Mouse (Mus musculus) myocyte (in vitro differentiated cells): ENCODE results near the gene Plxnb1. TPM values are rescaled to one million over a fixed set of nuclear protein-coding genes. Genes with fewer than 3 reads are reported as not detected.

Experiments used
- H3K27me3 ChIP-seq: one replicate; pipeline ENCODE4 v1.6.1; 2011; ENCODE audit not compliant: control insufficient read depth, insufficient read depth, insufficient read length
- H3K36me3 ChIP-seq: one replicate; pipeline ENCODE4 v1.6.1; 2011; ENCODE audit not compliant: control insufficient read depth, insufficient read depth
- H3K4me2 ChIP-seq: one replicate; pipeline ENCODE4 v1.6.1; 2011; ENCODE audit warnings: low read depth, control low read depth
- H3K4me3 ChIP-seq: one replicate; pipeline ENCODE4 v1.5.1; 2011; ENCODE audit warnings: mild to moderate bottlenecking, control low read depth, moderate library complexity
- H3K79me2 ChIP-seq: one replicate; pipeline ENCODE4 v1.6.1; 2011; ENCODE audit not compliant: control insufficient read depth, insufficient read depth
- H3ac ChIP-seq: one replicate; pipeline ENCODE4 v1.6.1; 2011; ENCODE audit not compliant: control insufficient read depth, insufficient read length
- CEBPB ChIP-seq: IDR thresholded peaks from 2 replicates; pipeline ENCODE4 v1.6.1; 2011; ENCODE audit warnings: mild to moderate bottlenecking, moderate library complexity; ENCODE audit not compliant: poor library complexity, insufficient read depth, severe bottlenecking
- E2F4 ChIP-seq: IDR thresholded peaks from one replicate; pipeline ENCODE4 v1.6.1; 2011; ENCODE audit warnings: mild to moderate bottlenecking, control low read depth, moderate library complexity; ENCODE audit not compliant: insufficient read depth
- MAX ChIP-seq: IDR thresholded peaks from one replicate; pipeline ENCODE4 v1.6.1; 2011; ENCODE audit warnings: low read depth, mild to moderate bottlenecking, control low read depth
- MYOD1 ChIP-seq, 3 experiments: IDR thresholded peaks; one replicate each; pipeline ENCODE4 v1.6.1; 2011; ENCODE audit warnings: control low read depth in 2 of 3, low read depth in 2 of 3, mild to moderate bottlenecking in 2 of 3, moderate library complexity in 1 of 3; ENCODE audit not compliant: insufficient read length in 2 of 3, control insufficient read depth in 1 of 3
- MYOG ChIP-seq, 3 experiments: IDR thresholded peaks; one replicate each; pipeline ENCODE4 v1.6.1; 2011; ENCODE audit warnings: control low read depth in 2 of 3, low read depth in 2 of 3, mild to moderate bottlenecking in 2 of 3; ENCODE audit not compliant: insufficient read length in 2 of 3, control insufficient read depth in 1 of 3, insufficient read depth in 1 of 3
- POLR2A ChIP-seq: IDR thresholded peaks from one replicate; pipeline ENCODE4 v1.6.1; 2011; ENCODE audit warnings: low read depth, mild to moderate bottlenecking, control low read depth, moderate library complexity; ENCODE audit not compliant: insufficient read length
- POLR2AphosphoS2 ChIP-seq: IDR thresholded peaks from one replicate; pipeline ENCODE4 v1.6.1; 2011; ENCODE audit warnings: low read depth, control low read depth; ENCODE audit not compliant: insufficient read length
- REST ChIP-seq: IDR thresholded peaks from one replicate; pipeline ENCODE4 v1.6.1; 2011; ENCODE audit warnings: mild to moderate bottlenecking, control low read depth, moderate library complexity; ENCODE audit not compliant: insufficient read depth, insufficient read length
- SRF ChIP-seq: IDR thresholded peaks from one replicate; pipeline ENCODE4 v1.6.1; 2011; ENCODE audit warnings: low read depth; ENCODE audit not compliant: control insufficient read depth, insufficient read length
- TCF12 ChIP-seq: IDR thresholded peaks from one replicate; pipeline ENCODE4 v1.6.1; 2011; ENCODE audit warnings: mild to moderate bottlenecking, control low read depth; ENCODE audit not compliant: poor library complexity, insufficient read depth, severe bottlenecking
- TCF3 ChIP-seq: IDR thresholded peaks from one replicate; pipeline ENCODE4 v1.6.1; 2011; ENCODE audit warnings: low read depth, control low read depth; ENCODE audit not compliant: insufficient read length
- USF1 ChIP-seq: IDR thresholded peaks from one replicate; pipeline ENCODE4 v1.6.1; 2011; ENCODE audit warnings: low read depth, mild to moderate bottlenecking, control low read depth, moderate library complexity
- polyA plus RNA-seq: library from polyadenylated mRNA; unstranded; fragments of >200 nt; fragmentation: generic; extraction: Trizol; gene quantifications from one replicate; pipeline ENCODE4 v1.2.1, GENCODE M21; 2012; ENCODE audit warnings: missing spikeins

Plxnb1 gene
- polyA plus RNA-seq, 1 experiment = 6.1 TPM

DNA sequence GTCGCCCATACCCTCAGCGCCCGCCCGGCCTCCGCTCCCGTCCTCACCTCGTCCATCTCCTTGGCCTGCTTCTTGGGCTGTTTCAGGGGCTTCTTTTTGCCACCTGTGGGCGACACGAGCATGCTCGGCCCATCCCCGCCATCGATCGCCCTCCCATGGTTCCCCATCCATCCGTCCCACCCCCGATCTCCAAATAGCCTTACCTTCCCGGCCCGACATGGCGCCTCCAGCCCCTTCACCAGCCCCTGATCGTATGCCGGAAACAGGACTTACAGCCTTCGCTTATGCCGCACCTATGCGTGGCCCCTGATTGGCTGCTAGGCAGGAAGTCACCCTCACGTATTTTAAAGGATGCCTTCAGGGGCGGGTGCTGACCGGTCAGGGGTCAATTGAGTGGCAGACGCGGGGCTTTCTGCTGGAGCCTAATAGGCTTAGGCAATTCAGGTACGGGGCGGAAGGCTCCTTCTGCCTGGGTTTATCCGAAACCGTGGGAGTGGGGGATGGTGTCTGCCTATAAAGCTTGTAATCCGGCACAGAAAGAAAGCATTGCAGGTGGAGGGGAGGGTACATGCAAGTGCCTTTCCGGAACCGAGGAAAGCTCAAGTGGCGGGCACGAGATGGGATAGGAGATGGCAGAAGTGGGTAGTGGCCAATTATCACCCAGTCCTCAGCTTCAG is 12.9 kb upstream of the Plxnb1 start, which contains the start of the genes Ccdc51 and Tma7:
Gene Ccdc51, plus strand, starts transcription at position 370 of the 677 bp plus-strand sequence.
Gene Tma7, minus strand, starts transcription at position 464 of the 677 bp plus-strand sequence.
- Histone ChIP-seq H3ac (peak within 1 kb of the TSS; percentile 22), H3K36me3 (peaks cover 5% of the 10 kb centered on the region), H3K4me3 (peak within 1 kb of the TSS; percentile 90), H3K79me2 (peaks cover 34% of the 10 kb centered on the region), H3K4me2 (peak within 1 kb of the TSS; percentile 95), H3K27me3 (no peaks in the 10 kb centered on the region)
- TF ChIP-seq POLR2AphosphoS2 (peak; percentile 76), REST (no peak), POLR2A (peak; percentile 83)

GRCm38 (mm10) chr9:109084922-109085321 is 10.3 kb upstream of the Plxnb1 start:
- TF ChIP-seq MAX (no peak), POLR2AphosphoS2 (no peak), TCF12 (no peak), POLR2A (no peak), USF1 (no peak), E2F4 (no peak), CEBPB (no peak), SRF (no peak), TCF3 (no peak), REST (no peak), MYOG (IDR thresholded peaks at IDR 0.05; ENCODE audit: control insufficient read depth in 1 of 3, insufficient read depth in 1 of 3, insufficient read length in 2 of 3, low read depth in 2 of 3) (no peak), MYOD1 (IDR thresholded peaks at IDR 0.05; ENCODE audit: control insufficient read depth in 1 of 3, insufficient read length in 2 of 3, low read depth in 2 of 3) (no peak)
- no peak overlapping the region for H3ac ChIP-seq
- peaks cover 32% of the 10 kb centered on the region for H3K79me2 ChIP-seq

DNA sequence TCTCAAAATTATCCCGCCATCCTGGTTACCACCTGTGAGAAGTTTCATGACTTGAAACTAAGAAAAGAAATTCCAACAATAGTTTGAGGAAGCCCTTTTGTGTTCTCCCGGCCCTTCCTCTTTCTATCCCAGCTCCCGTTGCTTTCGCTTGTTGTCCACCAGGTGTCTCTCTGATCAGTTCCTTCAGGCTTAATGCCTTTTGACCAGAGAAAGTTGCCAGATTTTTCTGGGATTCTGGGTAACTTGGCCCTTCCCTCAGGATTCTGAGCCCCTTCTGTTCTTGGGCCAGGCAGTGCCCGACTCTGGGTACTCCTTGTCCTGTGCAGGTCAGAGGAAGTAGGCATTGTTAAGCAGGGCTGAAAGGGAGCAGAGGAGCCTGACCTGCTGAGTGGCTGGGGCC is 7.2 kb upstream of the Plxnb1 start:
- Histone ChIP-seq H3K36me3 (no peaks in the 10 kb centered on the region), H3K4me3 (no peak overlapping the region), H3K4me2 (no peak overlapping the region), H3K27me3 (no peaks in the 10 kb centered on the region), H3ac (no peak overlapping the region), H3K79me2 (peaks cover 1% of the 10 kb centered on the region)
- TF ChIP-seq MYOG (IDR thresholded peaks at IDR 0.05; ENCODE audit: control insufficient read depth in 1 of 3, insufficient read depth in 1 of 3, insufficient read length in 2 of 3, low read depth in 2 of 3) (no peak), TCF3 (no peak), MAX (no peak), MYOD1 (IDR thresholded peaks at IDR 0.05; ENCODE audit: control insufficient read depth in 1 of 3, insufficient read length in 2 of 3, low read depth in 2 of 3) (no peak), TCF12 (no peak), POLR2A (no peak), E2F4 (no peak), USF1 (no peak), POLR2AphosphoS2 (no peak), SRF (no peak), CEBPB (no peak), REST (no peak)

More at GRCm38 (mm10) chr9:109084922-109085321, 10.3 kb upstream of the Plxnb1 start:
- no peak overlapping the region for H3K4me3 ChIP-seq
- H3K36me3 ChIP-seq = no peaks in the 10 kb centered on the region
- no peaks in the 10 kb centered on the region for H3K27me3 ChIP-seq
- no peak overlapping the region for H3K4me2 ChIP-seq

DNA sequence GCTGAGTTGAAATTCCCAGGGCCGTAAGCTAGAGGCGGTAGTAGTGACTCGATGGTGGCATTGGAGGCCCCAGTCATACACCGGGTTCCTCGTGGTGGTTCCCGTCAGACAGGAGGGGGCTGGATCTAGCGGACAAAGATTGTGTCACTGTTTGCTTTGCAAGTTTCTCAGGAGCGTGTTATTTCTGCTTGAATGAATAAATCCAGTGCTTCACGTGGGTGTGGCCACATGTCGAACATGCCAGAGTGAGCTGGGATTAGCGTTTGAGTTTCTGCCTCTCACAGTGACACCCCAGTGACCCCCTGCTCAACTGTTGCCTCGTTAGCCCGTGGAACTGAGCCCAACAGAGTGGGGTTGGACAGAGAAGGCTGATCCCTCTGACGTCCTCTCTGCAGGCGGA is 4.7 kb upstream of the Plxnb1 start:
- H3K4me3 ChIP-seq = no peak overlapping the region
- no peak for TF ChIP-seq POLR2A
- TF ChIP-seq MAX = no peak
- TF ChIP-seq TCF3 = no peak
- TF ChIP-seq USF1 = no peak
- TF ChIP-seq REST = no peak
- no peak for TF ChIP-seq MYOD1 (IDR thresholded peaks at IDR 0.05; ENCODE audit: control insufficient read depth in 1 of 3, insufficient read length in 2 of 3, low read depth in 2 of 3)
- no peak for TF ChIP-seq POLR2AphosphoS2
- TF ChIP-seq SRF = no peak
- no peak for TF ChIP-seq CEBPB
- TF ChIP-seq TCF12 = no peak
- no peak for TF ChIP-seq E2F4
- no peak for TF ChIP-seq MYOG (IDR thresholded peaks at IDR 0.05; ENCODE audit: control insufficient read depth in 1 of 3, insufficient read depth in 1 of 3, insufficient read length in 2 of 3, low read depth in 2 of 3)
- H3K36me3 ChIP-seq = no peaks in the 10 kb centered on the region
- no peaks in the 10 kb centered on the region for H3K79me2 ChIP-seq
- no peaks in the 10 kb centered on the region for H3K27me3 ChIP-seq
- no peak overlapping the region for H3K4me2 ChIP-seq
- no peak overlapping the region for H3ac ChIP-seq

GRCm38 (mm10) chr9:109091802-109092201 is 3.4 kb upstream of the Plxnb1 start:
- Histone ChIP-seq H3K79me2 (no peaks in the 10 kb centered on the region), H3K4me3 (no peak overlapping the region), H3K4me2 (no peak overlapping the region), H3K27me3 (no peaks in the 10 kb centered on the region), H3ac (no peak overlapping the region), H3K36me3 (no peaks in the 10 kb centered on the region)
- TF ChIP-seq REST (no peak), E2F4 (no peak), USF1 (no peak), CEBPB (no peak), TCF12 (no peak), POLR2AphosphoS2 (no peak), POLR2A (no peak), MYOG (IDR thresholded peaks at IDR 0.05; ENCODE audit: control insufficient read depth in 1 of 3, insufficient read depth in 1 of 3, insufficient read length in 2 of 3, low read depth in 2 of 3) (no peak), MAX (no peak), MYOD1 (IDR thresholded peaks at IDR 0.05; ENCODE audit: control insufficient read depth in 1 of 3, insufficient read length in 2 of 3, low read depth in 2 of 3) (no peak), SRF (no peak), TCF3 (no peak)
